Comparison of ENCODE assay signal across 7 mouse cellular contexts in genomic region chr2:158130391-158130986, GRCm38 (mm10). TPM values are rescaled to one million over a fixed set of nuclear protein-coding genes. Genes with fewer than 3 reads are reported as not detected.
DNase-seq lines count a peak whose midpoint lies in the region; ATAC-seq lines count a peak whose summit lies in the region.

No protein-coding gene starts in this region.

- no peak overlapping the region for H3K27ac ChIP-seq in limb, embryonic 13.5 days
- H3K27ac ChIP-seq in stomach, embryonic 16.5 days (ENCODE audit: low read length): peak overlapping the region; percentile 30; the same call in 1 of the 2 replicates

- DNase-seq in 3134 (ENCODE audit: extremely low read depth, insufficient read length, low spot score) (peak; percentile 72), NIH3T3 (ENCODE audit: low read depth) (peak; percentile 34)
- peak; percentile 61 for DNase-seq in embryo, embryonic 9.5 days (ENCODE audit: extremely low spot score)
- DNase-seq in heart, postnatal 10 days: peak; percentile 82 to 85
- DNase-seq in right cerebral cortex, postnatal 4 days: no peak

- H3K36me3 ChIP-seq in limb, embryonic 13.5 days: no peaks in the 10 kb centered on the region
- H3K36me3 ChIP-seq in stomach, embryonic 16.5 days (ENCODE audit: control insufficient read depth, insufficient read depth, low read length): peaks cover 19% of the 10 kb centered on the region; the same call in 1 of the 2 replicates

- H3K4me2 ChIP-seq in limb, embryonic 13.5 days (replicated peaks): no peak overlapping the region
- H3K4me2 ChIP-seq in stomach, embryonic 16.5 days (ENCODE audit: low read depth, low read length): no peak overlapping the region

- no peaks in the 10 kb centered on the region for H3K27me3 ChIP-seq in limb, embryonic 13.5 days
- no peaks in the 10 kb centered on the region for H3K27me3 ChIP-seq in stomach, embryonic 16.5 days (ENCODE audit: control insufficient read depth, insufficient read depth, low read length)

- WGBS in limb, embryonic 13.5 days: 41% methylated on average over 5 of the region's 5 CpGs
- WGBS in stomach, embryonic 16.5 days: 44% methylated on average over 5 of the region's 5 CpGs

- H3K4me1 ChIP-seq in limb, embryonic 13.5 days: peaks cover 17% of the 10 kb centered on the region
- peaks cover 6% of the 10 kb centered on the region for H3K4me1 ChIP-seq in stomach, embryonic 16.5 days (ENCODE audit: control insufficient read depth, insufficient read depth, low read length)

- H3K9ac ChIP-seq in limb, embryonic 13.5 days: 0 out of 2 replicates have a peak overlapping the region, but pooled peaks have one; percentile 6
- H3K9ac ChIP-seq in stomach, embryonic 16.5 days (ENCODE audit: low read length): no peak overlapping the region

- no peaks in the 10 kb centered on the region for H3K9me3 ChIP-seq in limb, embryonic 13.5 days
- H3K9me3 ChIP-seq in stomach, embryonic 16.5 days (replicated peaks; ENCODE audit: control insufficient read depth, low read length): no peaks in the 10 kb centered on the region

- intact Hi-C loops in heart, postnatal 10 days (cut with DNase I): no loop called here

- H3K4me3 ChIP-seq in limb, embryonic 13.5 days: no peak overlapping the region
- no peak overlapping the region for H3K4me3 ChIP-seq in stomach, embryonic 16.5 days (replicated peaks; ENCODE audit: low read length)

- no peak for ATAC-seq in limb, embryonic 13.5 days (ENCODE audit: low FRiP score, low read depth)
- 0 out of 2 replicates have a peak, but pooled peaks have one; percentile 54 for ATAC-seq in stomach, embryonic 16.5 days (ENCODE audit: insufficient read depth, low FRiP score)

RNA-seq across cellular contexts. Expression of gene Tgm2, which starts 15.7 kb away (rescaled TPM):
- 100 to 1,000 TPM; 162 to 208 TPM for total RNA-seq in heart, postnatal 10 days (2021)
- 6.2 and 7.5 TPM in 2 replicates for polyA plus RNA-seq in limb, embryonic 13.5 days (2015; fragmentation: Nextera tagmentation; extraction: Ambion mirVana)
- 123 and 133 TPM in 2 replicates for polyA plus RNA-seq in stomach, embryonic 16.5 days (2015; fragmentation: Nextera tagmentation; extraction: Ambion mirVana)

Comparison
In these comparisons a context has a peak if more than half of its experiments do, and no peak if none do; other contexts are left out.
1. RNA of gene Tgm2, which starts 15.7 kb away (polyA plus RNA-seq): 123 to 133 TPM in stomach, embryonic 16.5 days; 6.2 to 7.5 TPM in limb, embryonic 13.5 days; every median in the first group is over 10 times any median in the second.